Mouse (Mus musculus) cerebellum, adult 11-12 months (tissue): ENCODE data around the gene Bmp6.

ENCODE experiments used
- DNase-seq: peaks from one replicate; pipeline ENCODE4 v3.0.0; 2022

The Bmp6 gene

GRCm38 (mm10) chr13:38359045-38359444, 14.1 kb downstream of the Bmp6 start:
- no peak for DNase-seq

- no peak for DNase-seq
Observed at GRCm38 (mm10) chr13:38362751-38363150, 17.8 kb downstream of the Bmp6 start.

DNA sequence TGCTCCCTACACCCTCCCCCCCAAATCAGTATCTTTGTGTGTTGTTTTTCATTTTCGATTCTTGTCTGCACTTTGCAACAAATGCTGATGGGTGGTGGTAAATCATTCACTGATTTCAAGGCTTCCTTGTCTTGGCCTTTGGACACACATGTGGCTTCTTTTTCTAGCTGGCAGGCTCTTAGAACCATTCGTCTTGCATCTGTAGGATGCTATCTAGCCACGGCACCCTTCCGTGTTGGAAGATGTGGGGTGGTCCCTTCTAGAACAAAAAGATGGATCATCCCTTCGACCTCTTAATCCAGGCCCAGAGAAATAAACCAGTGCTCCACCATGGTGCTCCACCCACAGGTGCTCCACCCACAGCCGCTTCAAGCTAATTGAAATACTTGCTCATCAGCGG, 19.0 kb downstream of the Bmp6 start:
- no peak for DNase-seq

DNA sequence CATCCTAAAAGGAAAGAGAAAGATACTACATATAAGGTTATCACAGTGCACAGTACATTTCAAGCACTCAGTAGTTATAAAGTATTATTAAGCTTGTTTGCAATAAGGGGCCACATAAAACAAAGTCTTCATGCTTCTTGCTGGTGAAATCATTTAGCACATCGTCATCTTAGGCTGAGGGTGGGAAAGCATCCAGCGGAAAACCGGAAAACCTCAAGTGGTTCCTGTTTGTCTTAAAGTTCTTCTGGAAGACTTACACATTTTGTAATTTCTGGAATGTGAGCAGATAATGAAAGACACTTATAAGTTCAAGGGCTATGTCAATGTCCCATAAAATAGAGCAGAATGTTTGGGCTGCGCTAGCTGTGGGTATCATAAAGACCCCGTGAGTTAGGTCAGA, 24.7 kb downstream of the Bmp6 start:
- no peak for DNase-seq

GRCm38 (mm10) chr13:38376071-38376470, 31.2 kb downstream of the Bmp6 start:
- peak; percentile 2 for DNase-seq

GRCm38 (mm10) chr13:38377355-38377754, 32.4 kb downstream of the Bmp6 start:
- DNase-seq = no peak

DNA sequence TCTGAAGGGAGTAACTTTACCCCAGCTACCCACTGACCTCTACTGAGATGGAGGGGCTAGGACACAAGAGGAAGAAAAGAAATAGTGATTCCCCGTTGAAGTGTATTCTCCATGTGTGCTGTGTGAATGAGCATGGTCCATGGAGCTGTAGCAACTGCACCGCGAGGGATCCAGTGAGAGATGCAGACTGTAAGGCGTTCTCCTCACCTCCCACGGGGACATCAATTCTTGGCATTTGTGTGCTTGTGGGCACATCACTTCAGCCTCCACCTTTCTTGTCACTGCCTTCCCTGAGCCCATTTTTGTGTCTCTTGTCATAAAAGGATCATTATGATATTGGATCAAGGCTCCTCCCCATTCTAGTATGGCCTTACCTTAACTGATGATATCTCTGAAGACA, 34.9 kb downstream of the Bmp6 start:
- DNase-seq = no peak

DNA sequence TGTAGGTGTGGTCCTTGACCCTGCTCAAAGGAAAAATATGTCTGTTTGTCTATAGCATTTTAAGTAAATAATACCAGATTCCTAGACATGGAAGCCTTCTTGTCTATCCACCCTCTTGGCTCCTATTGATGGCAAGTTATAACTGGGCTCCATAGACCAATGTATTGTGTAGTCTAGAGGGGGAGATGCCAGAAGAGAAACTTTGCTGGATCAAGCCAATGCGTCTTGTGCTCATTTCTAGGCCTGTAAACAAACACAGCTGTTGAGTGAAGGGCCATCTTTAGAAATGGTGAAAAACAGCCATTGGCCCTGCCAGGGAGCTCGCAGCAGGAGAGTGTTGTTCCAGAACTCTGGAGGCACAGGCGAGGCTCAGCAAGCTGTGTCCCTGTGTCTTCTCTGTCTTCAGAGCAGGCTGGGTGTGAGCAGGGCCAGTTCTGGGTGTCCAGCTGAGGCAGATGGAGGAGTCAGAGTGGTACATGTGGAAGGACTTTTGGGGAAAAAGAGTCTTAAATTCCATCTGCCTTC, 41.2 kb downstream of the Bmp6 start:
- DNase-seq = peak; percentile 4

DNA sequence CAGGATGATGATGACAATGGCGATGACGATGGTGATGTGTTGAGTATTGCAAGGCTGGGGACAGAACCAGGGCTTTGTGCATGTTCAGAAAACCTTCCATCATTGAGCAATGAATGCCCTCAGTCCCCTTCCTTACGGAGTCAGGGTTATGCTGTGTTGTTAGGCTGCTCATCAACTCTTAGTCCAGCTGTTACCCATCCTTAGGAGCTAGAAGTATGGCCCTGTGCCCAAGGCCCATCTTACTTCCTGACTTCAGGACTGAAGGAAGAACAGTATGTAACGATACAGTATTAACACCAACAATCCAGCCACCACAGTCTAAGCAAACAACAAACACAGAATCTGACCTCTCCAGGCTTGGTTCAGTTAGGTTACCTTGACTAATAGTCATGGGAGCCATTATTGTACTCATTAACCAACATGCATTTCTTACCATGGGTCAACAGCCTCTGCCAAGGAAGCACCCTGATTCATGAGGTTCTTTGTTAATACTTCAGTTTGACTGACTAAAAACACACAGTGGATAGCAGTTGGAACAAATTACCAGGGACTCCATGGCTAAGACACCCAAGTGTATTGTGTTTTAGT, 42.6 kb downstream of the Bmp6 start:
- DNase-seq = no peak

DNA sequence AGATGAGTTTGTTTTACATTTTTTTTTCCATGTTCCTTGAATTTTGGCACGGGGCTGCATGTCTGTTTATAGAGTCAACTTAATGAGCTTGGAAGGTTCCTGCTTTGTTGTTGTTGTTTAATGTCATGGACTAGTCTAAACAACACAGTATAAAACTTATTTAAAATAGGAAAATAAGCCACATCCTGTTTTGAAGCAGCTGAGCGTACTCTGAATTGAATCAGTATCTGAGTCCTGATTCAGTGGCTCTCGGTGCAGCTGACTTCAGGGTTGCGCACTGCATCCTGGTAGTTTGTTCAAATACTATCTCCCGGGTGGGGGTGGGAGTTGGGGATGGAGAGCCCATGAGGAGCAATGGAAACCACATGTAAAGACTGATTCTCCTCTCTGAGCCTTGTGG, 48.5 kb downstream of the Bmp6 start:
- DNase-seq = no peak

- DNase-seq = no peak
Observed at GRCm38 (mm10) chr13:38395026-38395425, 50.1 kb downstream of the Bmp6 start.

DNA sequence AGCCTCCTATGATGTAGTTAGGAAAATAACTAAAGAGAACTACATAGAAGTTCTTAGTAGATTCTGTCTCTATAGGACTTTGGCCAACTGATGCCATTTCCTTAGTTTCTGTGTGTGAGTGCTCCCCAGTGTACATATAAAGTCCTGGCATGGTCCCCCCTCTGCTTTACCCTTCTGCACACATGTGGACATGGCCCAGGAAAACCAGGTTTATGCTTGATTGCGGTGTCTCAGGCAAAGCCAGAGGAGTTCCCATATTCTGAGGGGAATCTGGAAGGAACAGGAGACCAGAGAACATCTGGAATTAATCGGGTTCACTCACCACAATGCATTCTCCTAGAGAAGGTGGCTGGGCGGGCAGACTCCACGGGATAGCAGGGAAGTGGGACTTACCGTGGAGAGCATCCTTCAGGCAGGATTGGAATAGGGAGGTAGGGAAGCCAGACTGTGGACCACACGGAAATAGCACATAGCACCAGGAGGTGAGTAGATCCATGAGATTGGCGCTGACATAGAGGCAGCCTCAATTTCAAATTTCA, 52.2 kb downstream of the Bmp6 start:
- DNase-seq = no peak

DNA sequence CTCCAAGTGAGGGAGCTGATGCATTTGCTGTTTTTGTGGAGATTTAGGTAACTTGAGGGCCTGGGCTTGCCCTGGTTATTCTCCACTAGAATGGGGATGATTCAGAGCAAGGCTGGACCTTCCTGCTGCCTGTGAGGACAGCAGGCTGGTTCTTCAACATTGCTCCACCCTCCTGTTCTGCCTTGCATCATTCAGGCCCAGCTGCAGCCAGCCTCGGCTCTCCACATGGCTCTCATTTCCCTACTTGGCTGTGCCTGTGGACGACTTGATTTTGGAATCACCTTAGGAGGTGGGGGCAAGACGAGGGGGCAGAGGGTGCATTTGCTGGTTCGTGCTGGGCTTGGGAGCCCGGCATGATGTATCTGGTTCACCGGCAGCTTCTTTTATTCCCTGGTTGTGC, 53.8 kb downstream of the Bmp6 start:
- no peak for DNase-seq

GRCm38 (mm10) chr13:38400662-38401061, 55.8 kb downstream of the Bmp6 start:
- DNase-seq = no peak

DNA sequence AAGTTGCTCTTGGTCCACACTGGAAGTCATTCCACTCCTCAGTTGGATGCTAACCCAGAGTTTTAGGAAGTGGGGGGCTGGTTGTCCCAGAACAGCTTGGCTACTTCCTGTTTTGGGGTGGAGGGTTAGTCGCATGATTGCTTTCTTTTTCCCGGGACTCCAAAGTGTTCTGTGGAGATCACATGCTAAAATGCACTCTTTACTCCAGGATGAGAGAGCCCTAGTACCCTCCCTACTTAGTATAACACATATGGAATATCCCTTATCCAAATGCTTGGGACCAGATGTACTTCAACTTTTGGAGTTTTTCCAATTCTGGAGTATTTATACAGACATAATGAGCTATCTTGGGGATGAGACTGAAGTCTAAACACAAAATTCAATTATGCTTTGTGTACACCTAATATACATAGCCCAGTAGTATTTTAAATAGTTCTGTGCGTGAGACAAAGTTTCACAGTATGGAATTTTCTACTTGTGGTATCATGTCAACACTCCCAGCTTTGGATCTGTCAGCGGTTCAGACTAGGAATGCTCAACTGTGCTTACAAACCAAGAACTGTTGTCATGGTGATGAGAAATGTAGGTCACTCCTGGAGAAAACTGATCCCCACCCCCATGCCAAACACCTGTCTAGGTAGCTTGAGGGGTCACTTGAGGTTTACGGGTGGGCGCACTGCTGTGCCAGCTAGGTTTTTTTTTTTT, 62.9 kb downstream of the Bmp6 start:
- DNase-seq = no peak

DNA sequence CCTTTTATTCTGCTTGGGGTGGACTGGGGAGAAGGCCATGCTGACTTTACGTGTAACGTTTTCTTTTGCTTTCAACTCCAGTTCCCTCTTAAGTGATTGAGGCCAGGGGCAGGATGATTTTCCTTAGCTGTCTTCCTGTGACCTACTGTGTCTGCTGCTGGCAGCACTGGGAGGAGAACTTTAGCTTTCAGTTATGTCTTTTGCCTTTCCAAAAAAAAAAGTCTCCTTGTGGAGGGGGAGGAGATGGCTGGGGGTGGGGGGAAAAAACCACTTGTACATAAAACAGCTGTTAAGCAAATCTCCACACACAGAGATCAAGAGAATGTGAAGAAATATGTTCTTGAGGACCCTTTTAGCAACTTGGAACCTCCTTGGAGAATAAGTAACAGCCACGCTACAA, 63.7 kb downstream of the Bmp6 start:
- no peak for DNase-seq

DNA sequence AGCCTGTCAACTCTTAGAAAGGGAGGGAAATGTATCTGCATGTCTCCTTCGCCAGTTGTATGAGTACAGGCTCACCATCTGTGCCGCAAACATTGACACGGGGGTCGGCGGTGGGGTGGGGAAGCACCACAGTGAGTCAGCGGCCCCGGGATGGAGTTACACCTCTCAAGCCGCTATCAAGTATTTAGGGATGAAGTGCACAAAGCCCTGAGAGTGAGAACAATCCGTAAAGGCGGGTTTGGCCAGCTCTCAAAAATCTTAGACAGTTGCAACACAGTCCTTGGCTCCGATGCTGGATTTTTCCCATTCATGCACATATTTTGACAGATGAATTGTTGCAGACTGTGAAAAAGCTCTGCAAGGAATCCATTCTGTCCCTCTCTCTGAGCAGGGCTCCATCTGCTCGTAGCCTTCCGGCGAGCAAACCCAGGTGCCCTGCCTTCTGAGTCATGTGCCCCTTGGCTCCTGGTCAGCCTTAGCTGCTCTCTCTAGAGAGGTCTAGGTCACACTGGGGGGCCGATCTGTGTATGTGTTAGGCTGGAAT, 65.5 kb downstream of the Bmp6 start:
- DNase-seq = peak; percentile 78

GRCm38 (mm10) chr13:38419781-38420180, 74.9 kb downstream of the Bmp6 start:
- no peak for DNase-seq

- no peak for DNase-seq
Observed at GRCm38 (mm10) chr13:38422491-38422890, 77.6 kb downstream of the Bmp6 start.

GRCm38 (mm10) chr13:38425294-38425693, 80.4 kb downstream of the Bmp6 start:
- DNase-seq = no peak

DNA sequence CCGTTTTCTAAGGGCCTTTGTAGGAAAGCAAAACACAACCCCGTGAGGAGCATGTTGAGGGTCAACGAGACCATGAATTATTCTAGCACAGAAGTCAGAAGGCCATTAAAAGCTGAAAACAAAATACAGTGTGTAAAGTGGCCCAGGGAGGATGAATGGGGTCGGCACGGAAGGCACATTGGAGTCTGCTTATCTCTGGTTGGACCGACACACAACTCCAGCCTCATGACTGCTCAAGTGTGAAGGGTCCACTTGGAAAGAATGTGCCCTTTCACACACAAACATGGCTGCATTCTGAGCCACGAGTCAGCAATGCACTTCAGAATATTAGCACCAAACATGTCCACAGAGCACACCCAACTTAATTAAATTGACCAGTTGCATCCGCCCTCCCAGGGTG, 84.8 kb downstream of the Bmp6 start:
- no peak for DNase-seq

DNA sequence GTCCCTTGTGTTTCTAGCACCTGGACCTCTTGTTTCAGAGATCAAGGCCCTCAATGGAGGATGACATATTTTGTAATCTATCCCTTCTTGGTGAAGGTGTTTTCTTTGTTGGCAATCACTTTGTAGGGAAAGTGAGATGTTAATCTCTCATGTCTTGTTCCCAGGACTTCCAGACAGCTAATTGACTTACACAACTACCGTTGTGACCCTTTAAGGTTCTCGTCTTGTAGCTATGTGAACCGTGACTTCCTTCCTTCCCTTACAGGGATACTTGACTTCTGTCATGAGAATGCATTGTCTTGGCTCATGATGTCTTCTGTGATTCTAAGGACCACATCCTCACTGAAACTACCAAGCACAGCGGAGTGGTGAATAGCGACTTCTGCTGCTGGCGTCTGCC, 85.2 kb downstream of the Bmp6 start:
- DNase-seq = no peak

DNA sequence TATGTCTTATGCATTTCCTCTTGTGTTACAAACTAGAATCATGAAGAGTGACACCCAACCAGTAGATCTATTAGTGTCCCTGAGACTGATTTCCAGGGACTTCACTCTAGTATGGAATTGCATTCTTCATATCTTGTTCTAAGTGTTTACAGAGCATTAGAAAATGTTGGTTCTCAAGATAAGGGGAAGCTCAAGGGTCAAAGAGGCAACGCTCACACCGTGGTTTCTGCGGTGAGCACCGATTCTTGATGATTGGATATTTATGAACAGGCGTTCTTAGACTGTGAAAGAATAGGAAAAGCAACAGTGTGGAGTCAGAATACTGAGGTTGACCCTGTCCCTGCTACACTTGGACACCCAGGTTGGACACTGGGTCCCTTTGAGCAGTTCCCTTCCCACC, 89.9 kb downstream of the Bmp6 start:
- no peak for DNase-seq

GRCm38 (mm10) chr13:38437930-38438329, 93.0 kb downstream of the Bmp6 start:
- no peak for DNase-seq
